9 mouse cellular contexts compared by ENCODE assay signal in genomic region chr5:121187580-121188001, GRCm38 (mm10). TPM values are rescaled to one million over a fixed set of nuclear protein-coding genes. Genes with fewer than 3 reads are reported as not detected.
DNase-seq lines count a peak whose midpoint lies in the region; ATAC-seq and TF ChIP-seq lines count a peak whose summit lies in the region.
"Had no signal": no experiment of that assay in that cellular context is flagged by ENCODE, and none has a peak within 500 bp of the region (broad histone marks: within the 10 kb centered on the region; RNA-seq: fewer than 3 reads in every experiment).

No protein-coding gene starts in this region.

- no peak for ATAC-seq in intestine, postnatal 0 days
- ATAC-seq in activated CD4-positive, CD25-positive, alpha-beta regulatory T cell, adult 4 months: no peak

- intact Hi-C loops in left cerebral cortex, postnatal 14 days (cut with DNase I): no loop called here
- intact Hi-C loops in heart, postnatal 14 days (cut with DNase I): loop anchor here (10.0 kb wide), 1 partner anchor 233 kb away; no protein-coding TSS in a partner anchor

- no peak overlapping the region for H3K9ac ChIP-seq in intestine, postnatal 0 days (ENCODE audit: low read depth, low read length)

- H3K4me2 ChIP-seq in intestine, postnatal 0 days (replicated peaks; ENCODE audit: low read depth): no peak overlapping the region

- peaks cover 46% of the 10 kb centered on the region for H3K4me1 ChIP-seq in cerebellum, adult 2 months (ENCODE audit: control insufficient read depth, insufficient read depth, low read length)
- H3K4me1 ChIP-seq in cortical plate, adult 2 months (ENCODE audit: control insufficient read depth, insufficient read depth, low read length): peaks cover 21% of the 10 kb centered on the region
- H3K4me1 ChIP-seq in intestine, postnatal 0 days (replicated peaks; ENCODE audit: control insufficient read depth, insufficient read depth, low read length): peaks cover 11% of the 10 kb centered on the region

- no peaks in the 10 kb centered on the region for H3K36me3 ChIP-seq in intestine, postnatal 0 days (ENCODE audit: control insufficient read depth, insufficient read depth)

- WGBS in cerebellum, adult 2 months: 10% methylated on average over 8 of the region's 8 CpGs
- WGBS in intestine, postnatal 0 days: 89% methylated on average over 8 of the region's 8 CpGs

- TF ChIP-seq POLR2A in cerebellum, adult 2 months (IDR thresholded peaks at IDR 0.05; ENCODE audit: borderline replicate concordance, insufficient read depth, low read length): no peak
- TF ChIP-seq POLR2A in cortical plate, adult 2 months (IDR thresholded peaks at IDR 0.05; ENCODE audit: extremely low read depth, insufficient read depth, low read length): no peak

- peak; percentile 47 to 48 for DNase-seq in cerebellum, adult 2 months
- no peak for DNase-seq in cerebellum, postnatal 14 days
- DNase-seq in left cerebral cortex, adult 8-10 months (ENCODE audit: low spot score in 2 of 2): peak; percentile 27 to 55
- no peak for DNase-seq in left cerebral cortex, postnatal 14 days (ENCODE audit: low spot score in 2 of 2)
- DNase-seq in heart, postnatal 14 days: peak; percentile 61 to 65
- DNase-seq: lung, postnatal 10 days had no signal

- H3K9me3 ChIP-seq in intestine, postnatal 0 days (ENCODE audit: control insufficient read depth): no peaks in the 10 kb centered on the region

- H3K27ac ChIP-seq in cerebellum, adult 2 months (ENCODE audit: insufficient read depth, low read length): peak overlapping the region; percentile 76
- peak overlapping the region; percentile 79 for H3K27ac ChIP-seq in cortical plate, adult 2 months (ENCODE audit: insufficient read depth, low read length)
- no peak overlapping the region for H3K27ac ChIP-seq in intestine, postnatal 0 days (ENCODE audit: low read depth, low read length)

- no peak for TF ChIP-seq CTCF in cerebellum, adult 2 months (IDR thresholded peaks at IDR 0.05; ENCODE audit: borderline replicate concordance, insufficient read depth, low read depth, low read length)
- TF ChIP-seq CTCF in cortical plate, adult 2 months (IDR thresholded peaks at IDR 0.05; ENCODE audit: extremely low read depth, insufficient read depth, low read length): no peak
- TF ChIP-seq CTCF in intestine, postnatal 0 days (IDR thresholded peaks at IDR 0.05; ENCODE audit: low read depth): no peak; the same call in 1 of the 2 replicates

- H3K4me3 ChIP-seq in cerebellum, adult 2 months (replicated peaks; ENCODE audit: insufficient read depth, low read depth, low read length): peak overlapping the region; percentile 25
- no peak overlapping the region for H3K4me3 ChIP-seq in cortical plate, adult 2 months (ENCODE audit: insufficient read depth, low read length)
- H3K4me3 ChIP-seq in intestine, postnatal 0 days (ENCODE audit: low read depth, low read length): no peak overlapping the region

- H3K27me3 ChIP-seq in cerebellum, adult 2 months (ENCODE audit: control insufficient read depth, insufficient read depth, low read length): no peaks in the 10 kb centered on the region
- H3K27me3 ChIP-seq in intestine, postnatal 0 days (replicated peaks; ENCODE audit: control insufficient read depth, insufficient read depth, low read length): no peaks in the 10 kb centered on the region

RNA-seq across cellular contexts. Expression of gene Ptpn11, which starts 3.6 kb away (rescaled TPM):
- polyA plus RNA-seq in cerebellum, adult 2 months (2012; rRNA removed): 89.0 and 91.8 TPM in 2 replicates
- 100 to 1,000 TPM; 106 to 113 (median 109) TPM for total RNA-seq in left cerebral cortex, adult 8-10 months (2022)
- total RNA-seq in left cerebral cortex, postnatal 14 days (2021): 10 to 100 TPM; 79.6 to 84.9 TPM
- polyA plus RNA-seq in cortical plate, adult 2 months (2012; rRNA removed): 60.0 and 64.6 TPM in 2 replicates
- total RNA-seq in heart, postnatal 14 days (2021): 100 to 1,000 TPM; 147 to 166 TPM
- 14.0 and 15.6 TPM in 2 replicates for polyA plus RNA-seq in intestine, postnatal 0 days (2015; fragmentation: Nextera tagmentation; extraction: Ambion mirVana)
- 1 to 10 TPM; 6.0 to 9.6 TPM for polyA plus RNA-seq in activated CD4-positive, CD25-positive, alpha-beta regulatory T cell, adult 4 months (2017; shearing (Covaris generic))

RNA-seq across cellular contexts. Expression of gene Rpl6, which starts 16.7 kb away (rescaled TPM):
- 363 and 400 TPM in 2 replicates for polyA plus RNA-seq in cerebellum, adult 2 months (2012; rRNA removed)
- 100 to 1,000 TPM; 495 to 632 (median 565) TPM for total RNA-seq in left cerebral cortex, adult 8-10 months (2022)
- total RNA-seq in left cerebral cortex, postnatal 14 days (2021): 100 to 1,000 TPM; 391 to 441 TPM
- polyA plus RNA-seq in cortical plate, adult 2 months (2012; rRNA removed): 394 and 406 TPM in 2 replicates
- 100 to 1,000 TPM; 556 to 621 TPM for total RNA-seq in heart, postnatal 14 days (2021)
- polyA plus RNA-seq in intestine, postnatal 0 days (2015; fragmentation: Nextera tagmentation; extraction: Ambion mirVana): 359 and 402 TPM in 2 replicates
- 1,000 to 10,000 TPM; 1,893 to 2,041 TPM for polyA plus RNA-seq in activated CD4-positive, CD25-positive, alpha-beta regulatory T cell, adult 4 months (2017; shearing (Covaris generic))

RNA-seq across cellular contexts. Expression of gene Hectd4, which starts 32.4 kb away (rescaled TPM):
- 81.2 and 86.4 TPM in 2 replicates for polyA plus RNA-seq in cerebellum, adult 2 months (2012; rRNA removed)
- total RNA-seq in left cerebral cortex, adult 8-10 months (2022): 100 to 1,000 TPM; 142 to 182 (median 164) TPM
- total RNA-seq in left cerebral cortex, postnatal 14 days (2021): 100 to 1,000 TPM; 223 to 227 TPM
- 77.7 and 79.8 TPM in 2 replicates for polyA plus RNA-seq in cortical plate, adult 2 months (2012; rRNA removed)
- total RNA-seq in heart, postnatal 14 days (2021): 10 to 100 TPM; 25.1 to 27.6 TPM
- polyA plus RNA-seq in intestine, postnatal 0 days (2015; fragmentation: Nextera tagmentation; extraction: Ambion mirVana): 2.1 and 2.2 TPM in 2 replicates
- 1 to 10 TPM; 6.4 to 7.0 TPM for polyA plus RNA-seq in activated CD4-positive, CD25-positive, alpha-beta regulatory T cell, adult 4 months (2017; shearing (Covaris generic))

Comparison
In these comparisons a context has a peak if more than half of its experiments do, and no peak if none do; other contexts are left out.
1. DNase-seq: peak in cerebellum, adult 2 months (2 of 2), left cerebral cortex, adult 8-10 months (2 of 2) and heart, postnatal 14 days (2 of 2); none in cerebellum, postnatal 14 days (0 of 2) and left cerebral cortex, postnatal 14 days (0 of 2).